Mouse (Mus musculus) brown adipose tissue, adult 24 weeks (tissue): ENCODE results near the gene Lyg2. TPM values are rescaled to one million over a fixed set of nuclear protein-coding genes. Genes with fewer than 3 reads are reported as not detected.

ENCODE experiments used
- H3K27ac ChIP-seq: fragments of 200-500 bp; replicated peaks from 2 replicates; pipeline ENCODE4 v1.5.1; 2012; ENCODE audit warnings: low read depth, mild to moderate bottlenecking, low read length
- H3K4me1 ChIP-seq: fragments of 200-500 bp; 2 replicates; pipeline ENCODE4 v1.6.1; 2012; ENCODE audit warnings: low read length, mixed read lengths; ENCODE audit not compliant: control insufficient read depth, insufficient read depth, insufficient read length
- H3K4me3 ChIP-seq: fragments of 200-500 bp; 2 replicates; pipeline ENCODE4 v1.5.1; 2012; ENCODE audit warnings: low read depth, mild to moderate bottlenecking, low read length, moderate library complexity; ENCODE audit not compliant: insufficient read depth
- polyA plus RNA-seq: library from polyadenylated mRNA; stranded (reverse); fragments of >200 nt; gene quantifications from 2 replicates; pipeline ENCODE4 v1.2.4, GENCODE M21; 2012; ENCODE audit not compliant: missing spikeins, insufficient read depth, insufficient read length

Gene Lyg2
- polyA plus RNA-seq, 1 experiment = not detected

GRCm38 (mm10) chr1:37900288-37900687 is 16.0 kb downstream of the Lyg2 start:
- no peak overlapping the region for H3K27ac ChIP-seq
- no peaks in the 10 kb centered on the region for H3K4me1 ChIP-seq
- H3K4me3 ChIP-seq = no peak overlapping the region

GRCm38 (mm10) chr1:37899816-37900215 is 16.5 kb downstream of the Lyg2 start:
- no peak overlapping the region for H3K27ac ChIP-seq
- no peaks in the 10 kb centered on the region for H3K4me1 ChIP-seq
- no peak overlapping the region for H3K4me3 ChIP-seq

GRCm38 (mm10) chr1:37894606-37895005 is 21.7 kb downstream of the Lyg2 start:
- Histone ChIP-seq H3K4me1 (peaks cover under 1% of the 10 kb centered on the region; the same call in 1 of the 2 replicates), H3K27ac (no peak overlapping the region), H3K4me3 (no peak overlapping the region)

DNA sequence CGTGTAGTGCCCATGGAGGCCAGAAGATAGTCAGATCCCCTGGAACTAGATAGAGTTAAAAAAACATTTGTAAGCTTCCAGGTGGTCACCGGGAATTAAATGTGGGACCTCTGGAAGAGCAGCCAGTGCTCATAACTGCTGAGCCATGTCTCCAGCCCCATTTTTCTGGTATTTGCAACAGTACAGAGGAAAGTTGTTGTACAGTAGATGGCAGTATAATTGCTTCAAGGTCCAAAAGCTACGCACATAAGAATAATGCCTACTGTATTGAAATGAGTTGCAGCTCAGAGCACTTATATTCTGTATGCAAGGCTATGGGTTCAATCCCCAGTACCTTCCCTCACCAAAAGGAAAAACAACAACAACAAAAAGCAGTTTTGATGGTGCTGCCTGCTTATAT is 24.9 kb downstream of the Lyg2 start:
- Histone ChIP-seq H3K4me3 (peak overlapping the region; percentile 38), H3K27ac (no peak overlapping the region)

DNA sequence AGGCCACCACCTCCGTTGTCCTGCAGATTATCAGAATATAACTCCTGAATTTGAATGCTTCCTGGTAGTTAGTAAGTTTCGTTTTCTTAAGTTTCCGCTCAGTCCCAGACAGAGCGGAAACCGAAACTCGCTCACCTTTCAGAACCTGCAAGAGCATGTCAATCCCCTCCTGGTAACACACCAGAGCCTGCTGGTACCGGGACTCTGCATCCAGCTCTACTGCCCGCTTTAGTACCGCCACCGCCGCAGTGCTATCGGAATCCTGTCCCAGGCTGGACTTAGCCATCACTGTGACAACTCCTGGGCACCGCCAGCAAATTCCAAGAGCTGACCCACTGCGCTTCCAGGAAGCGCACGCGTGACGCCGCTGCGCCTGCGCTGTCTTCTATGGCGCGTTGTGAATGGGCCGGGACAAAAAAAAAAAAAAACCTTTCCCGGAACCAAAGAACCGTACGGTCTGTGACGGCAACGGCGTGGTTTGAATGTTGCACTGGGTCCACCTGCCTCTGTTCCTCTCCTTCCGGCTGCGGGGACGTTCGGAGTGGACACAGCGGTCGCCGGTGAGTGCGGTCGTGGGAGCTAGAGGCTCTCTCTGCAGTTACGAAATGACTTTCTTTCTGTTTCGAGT is 26.2 kb downstream of the Lyg2 start, which contains the start of the genes Mitd1 and Mrpl30:
Mitd1 (minus strand) TSS at position 387 of the 628 bp plus-strand sequence.
Mrpl30 (plus strand) TSS at position 453 of the 628 bp plus-strand sequence.
- H3K27ac ChIP-seq = peak within 1 kb of the TSS; percentile 88
- peaks cover 6% of the 10 kb centered on the region; the same call in 1 of the 2 replicates for H3K4me1 ChIP-seq
- peak within 1 kb of the TSS; percentile 88 for H3K4me3 ChIP-seq

More for the DNA sequence above, 24.9 kb downstream of the Lyg2 start:
- peaks cover 6% of the 10 kb centered on the region; the same call in 1 of the 2 replicates for H3K4me1 ChIP-seq

- Histone ChIP-seq H3K4me1 (peaks cover 6% of the 10 kb centered on the region; the same call in 1 of the 2 replicates), H3K4me3 (peak overlapping the region; percentile 88), H3K27ac (peak overlapping the region; percentile 88; the same call in 1 of the 2 replicates)
These were observed 27.1 kb downstream of the Lyg2 start for GRCm38 (mm10) chr1:37889206-37889605.

DNA sequence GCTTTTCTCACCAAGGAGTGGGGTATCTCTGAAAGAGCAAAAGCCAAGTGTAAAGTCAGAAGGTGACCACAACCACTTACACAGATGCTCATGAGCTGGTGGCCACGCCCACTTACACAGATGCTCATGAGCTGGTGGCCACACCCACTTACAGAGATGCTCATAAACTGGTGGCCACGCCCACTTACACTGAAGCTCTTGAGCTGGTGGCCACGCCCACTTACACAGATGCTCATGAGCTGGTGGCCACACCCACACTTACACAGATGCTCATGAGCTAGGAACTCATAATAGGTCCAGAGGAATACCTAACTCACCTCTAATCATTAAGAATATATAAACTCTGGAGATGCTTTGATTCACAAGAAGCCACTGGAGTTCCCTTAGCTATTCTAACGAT is 31.8 kb downstream of the Lyg2 start:
- Histone ChIP-seq H3K27ac (no peak overlapping the region), H3K4me1 (peaks cover 3% of the 10 kb centered on the region; the same call in 1 of the 2 replicates)

DNA sequence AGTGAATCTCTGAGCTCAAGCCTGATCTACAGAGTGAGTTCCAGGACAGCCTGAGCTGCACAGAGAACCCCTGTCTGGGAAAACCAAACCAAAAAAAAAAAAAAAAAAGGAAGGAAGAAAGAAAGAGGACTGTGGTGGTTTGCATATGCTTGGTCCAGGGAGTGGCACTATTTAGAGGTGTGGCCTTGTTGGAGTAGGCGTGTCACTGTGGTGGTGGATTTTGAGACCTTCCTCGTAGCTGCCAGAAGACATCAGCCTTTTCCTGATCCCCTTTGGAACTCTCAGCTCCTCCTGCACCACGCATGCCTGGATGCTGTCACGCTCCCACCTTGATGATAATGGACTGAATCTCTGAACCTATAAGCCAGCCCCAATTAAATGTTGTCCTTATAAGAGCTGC is 32.9 kb downstream of the Lyg2 start:
- H3K27ac ChIP-seq = no peak overlapping the region
- no peak overlapping the region for H3K4me3 ChIP-seq
- no peaks in the 10 kb centered on the region for H3K4me1 ChIP-seq

More for the DNA sequence above, 31.8 kb downstream of the Lyg2 start:
- H3K4me3 ChIP-seq = no peak overlapping the region

GRCm38 (mm10) chr1:37877736-37878460 is 38.4 kb downstream of the Lyg2 start:
- Histone ChIP-seq H3K27ac (peak overlapping the region; percentile 84), H3K4me1 (no peaks in the 10 kb centered on the region; the same call in 1 of the 2 replicates), H3K4me3 (peak overlapping the region; percentile 20; the same call in 1 of the 2 replicates)

- no peak overlapping the region for H3K4me3 ChIP-seq
- H3K27ac ChIP-seq = 0 out of 2 replicates have a peak overlapping the region, but pooled peaks have one; percentile 7
- peaks cover 7% of the 10 kb centered on the region; the same call in 1 of the 2 replicates for H3K4me1 ChIP-seq
These were observed 43.1 kb downstream of the Lyg2 start for GRCm38 (mm10) chr1:37873157-37873556.

GRCm38 (mm10) chr1:37872131-37873067 is 43.9 kb downstream of the Lyg2 start:
- peaks cover 7% of the 10 kb centered on the region; the same call in 1 of the 2 replicates for H3K4me1 ChIP-seq
- peak overlapping the region; percentile 20 for H3K27ac ChIP-seq
- peak overlapping the region; percentile 76 for H3K4me3 ChIP-seq

- peaks cover 7% of the 10 kb centered on the region; the same call in 1 of the 2 replicates for H3K4me1 ChIP-seq
- H3K27ac ChIP-seq = peak within 1 kb of the TSS; percentile 64
- peak within 1 kb of the TSS; percentile 76 for H3K4me3 ChIP-seq
These were observed 44.6 kb downstream of the Lyg2 start, which contains the start of gene Lipt1 for GRCm38 (mm10) chr1:37871704-37872103. TSS of gene Lipt1 (plus strand) at chr1:37871738.

- H3K4me1 ChIP-seq = peaks cover 7% of the 10 kb centered on the region; the same call in 1 of the 2 replicates
- H3K27ac ChIP-seq = no peak overlapping the region
These were observed 46.9 kb downstream of the Lyg2 start for GRCm38 (mm10) chr1:37869362-37869761.

GRCm38 (mm10) chr1:37868640-37869039 is 47.7 kb downstream of the Lyg2 start:
- H3K4me3 ChIP-seq = no peak overlapping the region
- H3K27ac ChIP-seq = no peak overlapping the region
- peaks cover 7% of the 10 kb centered on the region; the same call in 1 of the 2 replicates for H3K4me1 ChIP-seq

More at GRCm38 (mm10) chr1:37869362-37869761, 46.9 kb downstream of the Lyg2 start:
- no peak overlapping the region for H3K4me3 ChIP-seq
